Mouse (Mus musculus) layer of hippocampus, adult 11-12 months (tissue): Measurements from ENCODE around the gene Dip2b.
A peak's percentile ranks its signal among the peaks of the same experiment; 100 is the strongest.
"Not testable (repeated sequence)": the region's sequence is repeated elsewhere in the genome, so short reads cannot be mapped to it uniquely, and the experiment has no call there.

Experiments used
- DNase-seq: peaks from one replicate; pipeline ENCODE4 v3.0.0; 2022; ENCODE audit warnings: low spot score

The Dip2b gene

GRCm38 (mm10) chr15:100220916-100221315 lies 182.5 kb downstream of the Dip2b start:
- no peak for DNase-seq

GRCm38 (mm10) chr15:100225381-100225780 lies 186.9 kb downstream of the Dip2b start:
- DNase-seq, result no peak

- peak; percentile 22 for DNase-seq
Measured at GRCm38 (mm10) chr15:100225891-100226290, 187.4 kb downstream of the Dip2b start.

DNA sequence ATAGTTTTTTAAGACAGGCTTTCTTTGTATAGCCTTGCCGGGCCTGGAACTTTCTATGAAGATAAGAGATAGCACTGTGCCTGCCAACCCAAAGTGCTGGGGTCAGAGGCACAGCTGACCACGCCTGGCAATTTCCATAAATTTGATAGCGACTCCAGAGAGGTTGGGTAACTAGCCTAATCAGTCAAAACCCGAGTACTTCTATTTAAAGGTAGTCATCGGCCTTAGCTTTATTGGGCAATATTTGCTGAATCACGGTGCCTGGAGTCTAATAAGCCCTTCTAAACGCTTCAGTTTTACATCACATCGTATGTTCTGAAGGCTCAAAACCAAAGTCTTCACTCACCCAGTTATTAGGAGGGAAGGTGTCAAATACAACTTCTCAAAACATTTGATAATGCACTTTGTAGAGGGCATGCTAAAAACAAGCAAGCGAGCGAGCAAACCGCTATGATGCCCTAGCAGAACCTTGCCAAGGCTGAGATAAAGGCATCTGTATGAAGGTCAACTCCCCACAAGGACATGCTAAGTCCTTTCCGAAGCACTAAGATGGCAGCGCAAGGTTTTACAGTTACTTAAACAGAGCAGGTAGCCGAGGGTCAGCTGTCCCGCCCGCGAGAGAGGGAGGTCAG lies 188.7 kb downstream of the Dip2b start:
- no peak for DNase-seq

DNA sequence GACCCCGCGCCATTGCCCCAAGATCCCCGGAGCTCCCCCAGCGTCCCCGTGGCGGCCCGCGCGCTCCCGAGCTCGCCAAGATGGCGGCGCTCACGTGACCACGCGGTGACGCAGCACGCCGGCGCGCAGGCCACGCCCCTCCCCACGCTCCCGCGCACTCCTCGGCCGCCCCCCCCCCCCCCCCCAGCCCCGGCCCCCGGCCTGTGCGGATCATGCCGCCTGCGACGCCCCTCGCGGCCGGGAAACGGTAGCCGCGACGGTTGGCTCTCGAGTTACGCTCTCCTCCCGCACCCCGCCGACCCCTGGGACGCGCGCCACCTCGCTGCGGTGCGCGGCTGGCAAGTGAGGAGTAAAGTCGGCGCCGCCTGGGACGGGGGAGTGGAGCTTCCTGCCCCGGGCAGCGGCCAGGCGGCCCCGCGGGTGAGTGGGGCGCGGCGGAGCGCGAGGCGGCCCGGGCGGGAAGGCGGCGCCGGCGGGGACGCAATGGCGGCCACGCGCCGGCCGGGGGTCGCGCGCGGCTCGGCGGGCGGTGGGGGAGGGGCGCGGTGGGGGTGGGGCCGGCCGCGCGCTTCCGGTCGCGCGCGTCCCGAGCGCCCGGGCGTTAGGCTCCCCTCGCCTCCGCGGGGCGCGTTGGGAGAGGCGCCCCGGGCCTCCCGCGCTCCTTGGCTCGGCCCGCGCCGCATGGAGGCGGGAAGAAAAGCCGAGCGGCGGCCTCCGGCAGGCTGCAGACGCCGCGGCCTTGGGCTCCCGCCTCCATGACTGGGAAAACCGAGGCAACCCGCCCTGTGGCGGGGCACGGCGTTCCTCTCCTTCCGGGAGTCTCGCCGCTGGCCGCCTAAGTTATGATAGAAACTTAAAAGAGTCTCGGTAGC lies 189.4 kb downstream of the Dip2b start, which contains the start of gene Atf1:
Gene Atf1 (plus strand): TSS at position 157 of the 872 bp plus-strand sequence.
- DNase-seq, result peak; percentile 90

- no peak for DNase-seq
Measured at GRCm38 (mm10) chr15:100228535-100229336, 190.3 kb downstream of the Dip2b start.

DNA sequence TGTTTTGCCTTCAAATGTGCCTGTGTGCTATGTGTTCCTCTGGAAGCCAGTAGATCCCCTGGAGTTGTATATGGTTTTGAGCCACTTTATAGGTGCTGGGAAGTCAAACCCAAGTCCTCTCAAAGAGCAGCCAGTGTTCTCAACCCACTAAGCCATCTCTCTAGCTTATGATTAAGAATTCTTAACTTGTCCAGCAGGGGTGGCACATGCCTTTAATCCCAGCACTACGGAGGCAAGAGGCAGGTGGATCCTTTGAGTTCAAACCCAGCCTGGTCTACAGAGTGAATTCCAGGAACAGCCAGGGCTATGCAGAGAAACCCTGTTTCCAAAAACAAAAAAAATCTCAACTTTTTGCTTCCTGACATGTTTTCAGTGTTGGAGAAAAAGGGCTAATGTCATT lies 192.2 kb downstream of the Dip2b start:
- DNase-seq, result no peak

- DNase-seq, result no peak
Measured at GRCm38 (mm10) chr15:100231616-100232525, 193.4 kb downstream of the Dip2b start.

GRCm38 (mm10) chr15:100235208-100235965 lies 196.9 kb downstream of the Dip2b start:
- DNase-seq, result no peak

- DNase-seq, result no peak
Measured at GRCm38 (mm10) chr15:100236952-100237351, 198.5 kb downstream of the Dip2b start.

DNA sequence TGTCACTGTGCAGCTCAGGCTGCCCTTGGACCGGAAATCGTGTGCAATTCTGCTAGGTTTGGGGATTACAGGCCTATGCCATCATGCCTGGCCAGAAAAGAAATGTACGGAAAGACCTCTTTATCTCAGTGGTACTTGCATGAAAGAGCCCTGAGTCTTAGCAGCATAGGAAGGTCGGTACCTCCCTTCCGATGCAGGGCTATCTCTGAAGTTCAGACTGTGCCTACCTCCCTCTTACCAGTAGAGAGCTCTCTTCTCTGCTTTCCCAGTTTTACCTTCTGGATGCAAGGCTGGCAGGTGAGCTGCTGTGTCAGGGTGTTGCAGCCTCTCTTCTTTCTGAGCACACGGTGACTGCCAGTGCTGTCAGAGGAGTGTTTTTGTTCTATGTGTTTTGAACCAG lies 203.3 kb downstream of the Dip2b start:
- DNase-seq, result no peak

- DNase-seq, result no peak
Measured at GRCm38 (mm10) chr15:100245951-100246350, 207.5 kb downstream of the Dip2b start.

DNA sequence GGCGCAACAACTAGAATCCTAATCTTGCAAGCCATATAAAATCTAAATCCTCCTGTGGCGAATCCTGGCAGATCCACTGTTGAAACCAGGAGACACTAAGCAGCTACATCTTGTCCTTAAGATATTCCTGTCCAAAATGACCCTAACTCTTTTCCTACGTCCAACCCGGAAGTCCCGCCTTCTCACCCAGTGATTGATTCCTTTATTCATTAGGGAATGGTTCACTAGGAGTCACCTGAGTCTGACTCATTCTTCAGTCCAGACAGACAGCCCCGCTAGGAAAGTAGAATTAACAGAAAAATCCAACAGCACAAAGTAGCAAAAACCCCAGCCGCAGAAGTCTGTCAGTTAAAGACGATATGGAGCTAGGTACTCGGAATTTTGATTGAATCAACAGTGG lies 208.8 kb downstream of the Dip2b start:
- no peak for DNase-seq

DNA sequence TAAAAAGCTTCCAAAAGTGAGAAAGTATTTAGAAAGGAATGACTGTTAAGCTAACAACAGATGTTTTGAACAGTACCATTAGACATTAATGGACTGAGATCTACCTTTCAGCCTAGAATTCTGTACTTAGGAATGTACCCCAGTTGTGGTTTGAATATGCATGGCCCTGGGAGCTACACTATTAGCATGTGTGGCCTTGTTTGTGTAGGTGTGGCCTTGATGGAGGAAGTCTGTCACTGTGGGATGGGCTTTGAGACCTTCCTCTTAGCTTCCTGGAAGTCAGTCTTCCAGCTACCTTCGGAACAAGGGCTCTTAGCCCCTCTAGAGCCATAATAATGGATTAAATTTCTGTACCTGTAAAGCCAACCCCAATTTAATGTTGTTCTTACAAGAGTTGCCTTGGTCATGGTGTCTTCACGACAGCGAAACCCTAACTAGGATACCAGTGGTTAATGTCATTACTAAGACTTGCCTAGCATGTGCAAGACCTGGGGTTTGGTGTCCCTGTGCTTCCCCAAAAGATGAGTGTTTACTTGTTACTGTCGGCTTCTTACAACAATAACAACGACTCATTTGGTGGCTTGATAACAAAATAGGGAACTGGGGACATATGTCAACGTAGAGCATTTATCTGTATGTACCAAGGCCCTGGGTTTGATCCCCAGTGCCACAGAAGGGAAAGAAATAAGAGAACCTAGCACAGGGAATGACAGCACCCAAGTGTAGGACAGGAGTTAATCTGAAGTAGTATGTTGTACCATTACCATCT lies 210.4 kb downstream of the Dip2b start:
- DNase-seq, result no peak

DNA sequence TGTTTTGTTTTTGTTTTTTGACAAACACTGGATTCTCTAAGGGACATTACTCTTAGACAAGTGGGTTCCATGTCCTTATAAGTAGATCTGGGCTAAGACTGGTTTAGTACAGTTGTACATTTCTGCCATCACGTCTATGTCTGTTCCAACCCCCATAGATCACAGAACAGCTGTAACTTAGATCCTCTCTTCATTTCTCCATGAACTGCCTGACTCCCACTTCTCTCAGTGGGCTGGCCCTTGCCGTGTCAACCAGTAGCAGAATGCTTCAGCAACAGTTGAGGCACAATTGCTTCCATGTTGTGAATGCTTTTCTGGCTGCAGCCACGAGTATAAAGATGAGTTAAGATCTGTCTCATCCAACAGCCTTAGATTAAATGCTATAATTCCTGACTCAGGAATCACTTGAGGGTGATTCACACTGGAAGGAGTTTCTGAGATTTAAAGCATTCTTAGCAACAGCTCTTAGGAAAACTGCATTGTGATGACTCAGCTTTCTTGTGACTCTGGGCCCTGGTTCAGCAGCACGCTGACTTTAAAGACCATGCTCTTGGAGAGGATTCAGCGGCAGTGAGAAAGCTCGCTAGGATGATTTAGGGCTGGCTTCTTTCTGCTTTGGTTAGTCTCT lies 212.8 kb downstream of the Dip2b start:
- DNase-seq, result no peak

GRCm38 (mm10) chr15:100256386-100256785 lies 217.9 kb downstream of the Dip2b start:
- DNase-seq, result no peak

- no peak for DNase-seq
Measured at GRCm38 (mm10) chr15:100257305-100257704, 218.8 kb downstream of the Dip2b start.

DNA sequence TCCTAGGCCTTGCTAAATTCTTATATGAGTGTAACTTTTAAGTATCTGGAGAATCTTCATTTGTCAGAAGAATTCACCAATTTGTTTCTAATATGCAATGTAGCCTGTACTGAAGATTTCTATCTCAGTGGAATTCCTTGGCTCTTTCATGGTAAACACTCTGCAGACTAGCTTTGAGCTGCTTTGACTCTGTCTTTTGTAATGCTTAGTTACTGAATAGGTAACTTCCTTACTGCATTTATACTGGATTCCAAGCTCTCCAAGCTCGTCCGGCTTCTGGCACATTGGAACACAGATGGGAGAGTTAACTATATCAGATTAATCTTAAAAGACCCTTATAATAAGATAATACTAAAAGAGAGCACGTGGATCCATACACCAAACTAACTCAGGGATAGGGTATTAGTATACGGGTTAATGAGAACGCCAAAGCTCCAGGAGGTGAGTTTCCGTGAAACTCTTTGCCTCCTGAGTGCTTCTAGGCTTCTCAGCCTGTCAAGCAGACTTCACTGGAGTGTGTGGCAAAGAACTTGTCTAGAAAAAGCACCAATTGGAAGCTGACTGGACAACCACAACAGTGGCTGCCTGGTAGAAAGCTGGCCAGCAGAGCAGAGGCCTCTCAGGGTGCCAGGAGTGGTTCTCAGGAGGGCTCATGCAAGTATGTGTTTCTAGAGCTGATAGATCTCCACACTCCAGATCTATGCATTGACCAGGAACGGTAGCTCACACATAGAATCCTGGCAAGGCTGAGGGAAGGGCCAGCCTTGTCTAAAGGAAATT lies 220.4 kb downstream of the Dip2b start:
- no peak for DNase-seq

- DNase-seq, result not testable (repeated sequence)
Measured at GRCm38 (mm10) chr15:100260351-100260750, 221.9 kb downstream of the Dip2b start.
